Mouse (Mus musculus) kidney, embryonic 16.5 days (tissue): ENCODE results near the gene Sord. TPM values are rescaled to one million over a fixed set of nuclear protein-coding genes. Genes with fewer than 3 reads are reported as not detected.

Experiments used
- ATAC-seq: fragments of 200-750 bp; cut with Nextera tagmentation; 2 replicates; pipeline ENCODE4 v1.8.0; 2017; ENCODE audit warnings: moderate TSS enrichment; ENCODE audit not compliant: low FRiP score, low TSS enrichment
- H3K27ac ChIP-seq: fragments of 300-500 bp; sonication (generic); 2 replicates; pipeline ENCODE4 v1.5.1; 2014; ENCODE audit warnings: low read length
- H3K27me3 ChIP-seq: fragments of 300-500 bp; sonication (generic); 2 replicates; pipeline ENCODE4 v1.6.1; 2014; ENCODE audit warnings: low read length, control low read depth, mixed read lengths; ENCODE audit not compliant: insufficient read depth
- H3K36me3 ChIP-seq: fragments of 300-500 bp; sonication (generic); 2 replicates; pipeline ENCODE4 v1.6.1; 2014; ENCODE audit warnings: low read length, control low read depth, mixed read lengths; ENCODE audit not compliant: insufficient read depth
- H3K4me1 ChIP-seq: fragments of 300-500 bp; sonication (generic); 2 replicates; pipeline ENCODE4 v1.6.1; 2014; ENCODE audit warnings: low read length, control low read depth, mixed read lengths; ENCODE audit not compliant: insufficient read depth
- H3K4me2 ChIP-seq: fragments of 300-500 bp; sonication (generic); replicated peaks from 2 replicates; pipeline ENCODE4 v1.6.1; 2014; ENCODE audit warnings: low read depth, low read length
- H3K4me3 ChIP-seq: fragments of 300-500 bp; sonication (generic); 2 replicates; pipeline ENCODE4 v1.5.1; 2014; ENCODE audit warnings: mild to moderate bottlenecking, low read length
- H3K9ac ChIP-seq: fragments of 300-500 bp; sonication (generic); replicated peaks from 2 replicates; pipeline ENCODE4 v1.6.1; 2014; ENCODE audit warnings: low read length
- H3K9me3 ChIP-seq: fragments of 300-500 bp; sonication (generic); 2 replicates; pipeline ENCODE4 v1.6.1; 2016; ENCODE audit warnings: low read length, control low read depth
- WGBS: fragments of 180-500 bp; shearing (Covaris S2); extraction: QIAGEN DNeasy Blood & Tissue Kit; methylation state at CpG from one replicate; pipeline ENCODE4 v1.1.7; 2014; 5-methylcytosine and 5-hydroxymethylcytosine counted together
- polyA plus RNA-seq: library from polyadenylated mRNA; unstranded; fragments of >200 nt; fragmentation: Nextera tagmentation; extraction: Ambion mirVana; gene quantifications from 2 replicates; pipeline ENCODE4 v1.2.1, GENCODE M21; 2015

The Sord gene
- polyA plus RNA-seq, 1 experiment from 2014 or later: 62.4 TPM

DNA sequence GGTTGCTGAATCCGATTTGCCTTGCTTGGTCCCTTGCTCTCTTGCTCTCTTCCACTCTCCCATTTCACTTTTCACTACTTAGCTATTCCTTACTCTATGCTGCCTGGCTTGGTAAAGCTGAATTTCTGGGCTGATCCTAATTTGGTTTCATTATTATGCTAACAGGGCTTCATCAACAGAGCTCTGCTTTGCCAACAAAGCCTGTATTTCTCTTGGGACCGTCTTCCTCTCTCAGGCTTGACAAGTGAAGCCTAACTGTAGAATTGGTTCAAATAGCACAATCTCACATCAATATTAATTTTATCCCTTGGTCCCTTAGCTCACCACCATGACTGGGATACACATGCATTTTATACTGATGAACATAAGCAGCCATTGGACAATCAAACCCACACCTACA lies 77.0 kb downstream of the Sord start:
- no peak overlapping the region for H3K9ac ChIP-seq
- ATAC-seq: no peak
- H3K4me3 ChIP-seq: no peak overlapping the region
- H3K4me1 ChIP-seq: peaks cover 7% of the 10 kb centered on the region
- H3K36me3 ChIP-seq: no peaks in the 10 kb centered on the region
- no peaks in the 10 kb centered on the region for H3K9me3 ChIP-seq
- 51% methylated on average over 2 of the region's 2 CpGs for WGBS
- H3K4me2 ChIP-seq: no peak overlapping the region
- H3K27ac ChIP-seq: no peak overlapping the region
- H3K27me3 ChIP-seq: peaks cover 78% of the 10 kb centered on the region

DNA sequence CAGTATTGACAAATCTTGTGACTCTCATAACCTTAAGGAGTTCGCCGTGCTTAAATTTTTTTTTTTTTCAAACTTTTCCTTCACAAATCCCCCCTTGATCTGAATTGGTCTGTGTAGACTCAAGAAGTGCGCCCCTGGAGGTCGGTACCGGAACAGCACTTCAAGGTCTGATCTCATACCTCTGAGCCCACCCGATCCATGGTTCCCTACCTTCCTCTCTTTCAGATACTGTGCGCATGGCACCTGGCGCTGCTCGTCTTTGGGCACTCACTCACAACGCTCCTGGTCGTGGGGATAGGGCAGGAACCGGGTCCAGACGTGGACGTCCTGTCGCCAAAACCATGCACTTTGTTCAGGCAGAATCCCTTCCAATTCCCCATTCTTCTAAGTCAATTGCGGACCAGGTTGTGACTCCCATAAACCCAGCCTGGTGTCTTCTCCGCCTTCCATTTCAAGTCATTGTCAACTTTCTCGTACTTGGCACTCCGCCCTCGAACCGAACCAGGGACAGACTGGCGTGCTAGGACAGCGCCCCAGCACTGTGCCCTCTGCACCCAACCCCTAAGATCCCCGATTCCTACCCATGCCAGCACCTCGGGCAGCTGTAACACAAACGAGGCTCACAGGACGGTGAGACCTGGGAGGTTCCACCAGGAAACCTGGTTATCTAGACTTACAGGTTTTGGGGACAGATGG lies 78.3 kb downstream of the Sord start:
- peak; percentile 69 for ATAC-seq
- WGBS: 4% methylated on average over 27 of the region's 27 CpGs
- Histone ChIP-seq H3K9me3 (no peaks in the 10 kb centered on the region), H3K27me3 (peaks cover 66% of the 10 kb centered on the region), H3K4me2 (peak overlapping the region; percentile 43), H3K36me3 (no peaks in the 10 kb centered on the region), H3K27ac (no peak overlapping the region), H3K4me3 (peak overlapping the region; percentile 37), H3K4me1 (peaks cover 7% of the 10 kb centered on the region), H3K9ac (no peak overlapping the region)

DNA sequence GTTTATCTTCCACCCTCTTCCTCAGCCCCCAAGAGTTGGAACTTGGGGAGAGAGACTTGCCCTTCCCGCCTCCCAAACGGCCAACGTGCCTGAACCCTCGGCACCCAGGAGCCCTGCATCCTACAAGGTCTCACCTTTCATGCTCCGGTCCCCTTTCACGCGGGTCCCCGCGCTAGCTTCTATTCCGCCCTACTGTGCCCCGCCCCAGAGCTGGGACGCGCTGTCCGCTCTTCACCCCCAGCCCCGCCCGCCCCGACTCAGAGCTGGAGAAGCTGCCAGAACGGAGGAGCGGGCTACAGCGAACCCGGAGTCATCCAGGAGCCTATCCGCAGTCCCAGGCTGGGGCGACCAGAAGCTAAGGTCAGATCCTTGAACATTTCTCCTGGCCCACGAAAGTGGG lies 79.0 kb downstream of the Sord start, which contains the start of gene Duoxa1:
Gene Duoxa1 (minus strand): TSS at position 195 of the 400 bp plus-strand sequence.
- under 1% methylated on average over 24 of the region's 24 CpGs for WGBS
- Histone ChIP-seq H3K9me3 (no peaks in the 10 kb centered on the region), H3K27me3 (peaks cover 63% of the 10 kb centered on the region), H3K4me1 (peaks cover 7% of the 10 kb centered on the region), H3K27ac (no peak within 1 kb of the TSS), H3K4me3 (peak within 1 kb of the TSS; percentile 37), H3K36me3 (no peaks in the 10 kb centered on the region), H3K4me2 (peak within 1 kb of the TSS; percentile 43), H3K9ac (no peak within 1 kb of the TSS)
- peak; percentile 50 for ATAC-seq

Other genes starting within 250 kb of the Sord start
- 9.6 and 10.9 TPM in 2 replicates for gene Eif3j1, start 206.2 kb upstream of the Sord start, polyA plus RNA-seq
- gene Spg11, start 116.4 kb upstream of the Sord start, polyA plus RNA-seq: 8.8 and 9.3 TPM in 2 replicates
- gene B2m, start 87.1 kb upstream of the Sord start, polyA plus RNA-seq: 221 and 232 TPM in 2 replicates
- gene Trim69, start 74.0 kb upstream of the Sord start, polyA plus RNA-seq: not detected in 2 replicates
- gene Patl2, start 48.6 kb upstream of the Sord start, polyA plus RNA-seq: not detected in 2 replicates
- gene Terb2, start 48.5 kb upstream of the Sord start, polyA plus RNA-seq: not detected in 2 replicates
- gene Duox2, start 63.7 kb downstream of the Sord start, polyA plus RNA-seq: 0.06 TPM in 2 replicates
- gene Duoxa2, start 64.2 kb downstream of the Sord start, polyA plus RNA-seq: not detected in 2 replicates
- 0.15 TPM in 1 of 2 replicates, not detected in the other for gene Duoxa1, start 79.0 kb downstream of the Sord start, polyA plus RNA-seq
- gene Duox1, start 80.9 kb downstream of the Sord start, polyA plus RNA-seq: 0.05 TPM in 1 of 2 replicates, not detected in the other
- 2.0 and 2.3 TPM in 2 replicates for gene Shf, start 134.4 kb downstream of the Sord start, polyA plus RNA-seq
- 0.60 TPM in 2 replicates for gene Slc28a2, start 191.7 kb downstream of the Sord start, polyA plus RNA-seq